Mouse (Mus musculus) T-helper 17 cell (primary cell): ENCODE data around the gene Aqp6.

Experiments
- in situ Hi-C, 2 experiments: fragments of 300-600 bp; cut with MboI, MseI; formaldehyde crosslinking; loops; 1 replicate in 1 of 2; 2 replicates in 1 of 2; pipeline ENCODE4 v1.15.1; 2025; ENCODE audit warnings: high pct_unique_total_duplicates in 2 of 2

Gene Aqp6

GRCm38 (mm10) chr15:99643832-99644231 lies 42.6 kb downstream of the Aqp6 start:
- in situ Hi-C loops, result no loop called here

DNA sequence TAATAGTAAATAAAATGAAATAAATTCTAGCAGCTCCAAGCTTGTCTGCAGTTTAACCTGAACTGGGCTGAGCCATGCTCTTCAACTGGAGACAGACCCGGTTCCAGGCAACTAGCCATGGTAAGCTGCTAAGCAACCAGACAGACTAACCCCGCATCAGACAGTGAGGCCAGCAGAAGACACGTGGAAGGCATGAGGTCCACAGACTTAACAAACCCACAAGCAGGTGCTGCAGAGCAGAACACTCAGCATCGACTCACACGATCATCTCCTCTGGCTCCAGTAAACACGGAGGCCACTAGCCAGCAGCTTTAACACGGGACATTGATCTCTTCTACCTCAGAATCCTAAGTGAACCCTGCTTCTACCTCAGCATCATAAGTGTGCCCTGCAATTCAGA lies 43.6 kb downstream of the Aqp6 start:
- in situ Hi-C loops, result no loop called here

- in situ Hi-C loops, result no loop called here
Observed at GRCm38 (mm10) chr15:99648326-99648725, 47.1 kb downstream of the Aqp6 start.

DNA sequence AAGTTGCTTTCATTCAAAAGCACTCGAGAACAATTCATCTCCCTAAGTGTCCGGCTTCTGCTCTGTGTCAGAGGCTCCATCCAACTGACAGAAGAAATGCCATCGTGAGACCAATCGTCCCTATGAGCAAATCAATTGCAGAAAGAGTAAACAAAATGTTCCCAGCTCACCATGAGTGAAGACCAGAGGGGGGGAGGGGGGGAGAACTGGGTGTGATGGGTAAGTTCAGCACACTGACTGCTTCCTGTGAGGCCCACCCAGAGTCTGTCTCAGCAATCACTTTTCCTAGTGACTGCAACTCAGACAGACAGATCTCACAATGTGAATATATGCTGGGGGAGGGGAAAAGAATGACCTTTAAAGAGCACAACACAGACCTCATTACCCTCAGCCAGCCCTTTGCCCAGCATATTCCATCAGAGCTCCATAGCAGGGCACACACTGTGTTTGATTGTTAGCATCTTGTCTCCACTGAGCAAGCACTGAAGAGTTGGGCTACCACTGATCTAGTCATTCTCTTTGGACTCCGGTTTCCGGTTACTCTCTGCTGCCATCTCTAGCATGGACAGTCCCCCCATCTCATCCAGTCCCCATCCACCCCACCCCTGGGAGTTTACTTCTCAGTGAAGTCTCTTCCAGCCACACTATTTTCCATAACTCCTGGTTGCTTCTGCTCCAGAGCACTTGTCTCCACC lies 48.0 kb downstream of the Aqp6 start:
- in situ Hi-C loops, result no loop called here

DNA sequence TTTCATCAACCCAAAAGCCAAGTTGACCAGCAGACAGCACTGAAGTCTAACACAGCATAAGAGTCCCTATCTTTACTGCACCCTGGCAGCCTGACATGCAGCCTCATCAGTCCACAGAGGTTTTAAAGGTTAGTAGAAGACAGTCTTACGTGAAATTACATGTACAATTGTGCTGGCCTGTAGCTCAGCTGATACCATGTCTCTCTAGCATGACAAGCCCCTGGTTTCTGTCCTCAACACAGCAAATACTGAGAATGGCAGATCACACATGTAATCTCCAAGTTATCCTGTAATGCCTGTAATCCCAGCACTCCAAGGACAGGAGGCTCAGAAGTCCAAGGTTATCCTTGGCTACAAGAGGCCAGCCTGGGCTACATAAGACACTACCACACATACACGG lies 49.1 kb downstream of the Aqp6 start:
- in situ Hi-C loops, result no loop called here

- in situ Hi-C loops, result no loop called here
Observed at GRCm38 (mm10) chr15:99651163-99651872, 50.1 kb downstream of the Aqp6 start, which contains the start of gene Racgap1. Gene Racgap1, minus strand, starts transcription at chr15:99651656.

- in situ Hi-C loops, result no loop called here
Observed at GRCm38 (mm10) chr15:99651984-99652872, 51.0 kb downstream of the Aqp6 start.

DNA sequence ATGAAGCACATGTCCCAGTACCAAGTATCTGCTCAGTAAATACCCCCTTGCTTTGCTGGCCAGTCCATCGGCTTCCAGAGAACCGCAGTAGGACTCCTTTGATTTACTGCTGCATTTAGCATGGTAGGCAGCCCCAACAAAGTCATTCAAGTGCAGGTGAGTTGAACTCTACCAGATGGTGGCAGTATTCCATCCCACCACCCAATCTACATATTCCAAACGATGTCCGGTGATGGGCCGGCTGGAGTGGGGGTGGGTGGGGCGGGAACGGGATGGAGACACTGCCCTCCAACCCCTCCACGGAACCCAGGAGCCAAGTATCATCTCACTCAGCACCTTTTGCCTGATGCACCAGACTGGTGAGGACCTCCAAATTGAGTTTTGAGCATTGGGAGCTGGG lies 52.1 kb downstream of the Aqp6 start:
- in situ Hi-C loops, result no loop called here

DNA sequence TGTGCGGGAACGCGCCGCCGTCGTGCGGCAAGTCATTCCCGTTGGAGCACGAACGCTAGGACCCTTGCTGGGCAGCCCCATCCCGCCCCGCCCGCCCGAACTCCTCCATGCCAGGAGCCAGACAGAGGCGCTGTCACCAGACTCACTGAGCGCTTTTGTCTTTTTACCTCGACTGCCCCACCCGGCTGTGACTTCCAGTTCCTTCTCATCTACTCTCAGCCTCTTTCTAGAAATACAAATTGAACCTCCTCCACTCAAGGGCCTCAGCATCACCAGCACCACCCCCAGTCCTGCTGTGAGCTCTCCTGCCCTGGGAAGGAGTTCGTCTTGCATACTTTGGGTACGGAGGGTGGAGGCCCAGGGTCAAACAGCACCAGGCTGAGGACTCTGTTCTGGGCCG lies 52.7 kb downstream of the Aqp6 start:
- in situ Hi-C loops, result no loop called here
